Mouse (Mus musculus): Measurements from ENCODE around the gene Wwox. TPM values are rescaled to one million over a fixed set of nuclear protein-coding genes. Genes with fewer than 3 reads are reported as not detected.

Gene Wwox
- polyA plus RNA-seq, 1 experiment, result 14.9 TPM

DNA sequence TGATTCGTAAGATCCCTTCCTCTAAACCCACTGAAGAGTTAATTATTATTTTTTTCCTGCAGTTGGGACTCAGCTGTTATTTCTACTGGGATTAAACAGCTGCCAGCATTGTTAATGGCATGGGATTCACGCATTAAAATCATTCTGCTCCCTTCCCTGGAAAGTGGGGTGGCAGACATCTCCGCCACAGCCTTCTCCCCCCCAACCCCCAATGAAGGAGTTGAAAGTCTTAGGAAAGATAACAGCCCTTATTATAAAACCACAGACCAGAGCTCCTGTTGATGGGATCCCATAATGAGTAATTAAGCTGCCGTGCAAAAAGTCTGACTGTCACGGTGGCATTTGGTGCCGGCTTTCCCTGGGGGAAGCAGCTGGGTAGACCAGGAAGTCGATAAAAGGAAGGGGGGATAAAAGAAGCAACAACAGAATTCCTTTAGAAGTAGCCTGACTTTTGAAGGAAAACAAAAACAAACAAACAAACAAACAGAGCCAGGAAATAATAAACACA, 694.3 kb downstream of the Wwox start:
- no peak for TF ChIP-seq CTCF (IDR thresholded peaks at IDR 0.05; ENCODE audit: control insufficient read depth, insufficient read depth, insufficient replicate concordance, low read depth, low read length)
- no peak for TF ChIP-seq POLR2A (IDR thresholded peaks at IDR 0.05; ENCODE audit: control insufficient read depth, low read depth, low read length)
- no peaks in the 10 kb centered on the region for H3K27me3 ChIP-seq (ENCODE audit: control insufficient read depth, insufficient read depth, low read length)

DNA sequence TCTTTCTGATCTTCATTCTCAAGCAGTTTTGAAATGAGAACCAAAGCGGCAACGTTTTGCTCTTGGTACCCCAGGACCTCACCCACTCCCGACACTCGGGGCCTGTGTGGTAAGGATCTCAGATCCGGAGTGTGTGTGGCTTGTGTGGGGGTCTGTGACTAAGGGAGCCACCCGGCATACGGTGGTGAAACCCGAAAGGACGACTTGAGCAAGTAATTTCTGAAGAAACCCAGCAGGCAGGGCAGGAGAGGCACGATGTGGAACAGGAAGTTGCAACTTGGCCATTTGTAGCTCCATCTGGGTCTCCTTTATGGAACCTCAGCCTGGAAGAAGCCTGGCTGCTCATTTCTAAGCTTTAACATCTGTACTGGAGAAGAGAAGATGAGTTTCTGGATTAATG, 697.4 kb downstream of the Wwox start:
- Histone ChIP-seq H3K4me3 (ENCODE audit: control insufficient read depth, low read depth, low read length) (no peak overlapping the region), H3K4me1 (ENCODE audit: control insufficient read depth, insufficient read depth, low read length) (no peaks in the 10 kb centered on the region), H3K27ac (ENCODE audit: control insufficient read depth, insufficient read depth, low read depth, low read length) (no peak overlapping the region), H3K36me3 (ENCODE audit: control insufficient read depth, insufficient read depth, low read length) (no peaks in the 10 kb centered on the region), H3K27me3 (ENCODE audit: control insufficient read depth, insufficient read depth, low read length) (no peaks in the 10 kb centered on the region)
- no peak for TF ChIP-seq CTCF (IDR thresholded peaks at IDR 0.05; ENCODE audit: control insufficient read depth, insufficient read depth, insufficient replicate concordance, low read depth, low read length)
- no peak for TF ChIP-seq POLR2A (IDR thresholded peaks at IDR 0.05; ENCODE audit: control insufficient read depth, low read depth, low read length)

More for the DNA sequence above, 694.3 kb downstream of the Wwox start:
- no peak overlapping the region for H3K4me3 ChIP-seq (ENCODE audit: control insufficient read depth, low read depth, low read length)
- H3K36me3 ChIP-seq (ENCODE audit: control insufficient read depth, insufficient read depth, low read length), result no peaks in the 10 kb centered on the region
- H3K4me1 ChIP-seq (ENCODE audit: control insufficient read depth, insufficient read depth, low read length), result no peaks in the 10 kb centered on the region
- no peak overlapping the region for H3K27ac ChIP-seq (ENCODE audit: control insufficient read depth, insufficient read depth, low read depth, low read length)

DNA sequence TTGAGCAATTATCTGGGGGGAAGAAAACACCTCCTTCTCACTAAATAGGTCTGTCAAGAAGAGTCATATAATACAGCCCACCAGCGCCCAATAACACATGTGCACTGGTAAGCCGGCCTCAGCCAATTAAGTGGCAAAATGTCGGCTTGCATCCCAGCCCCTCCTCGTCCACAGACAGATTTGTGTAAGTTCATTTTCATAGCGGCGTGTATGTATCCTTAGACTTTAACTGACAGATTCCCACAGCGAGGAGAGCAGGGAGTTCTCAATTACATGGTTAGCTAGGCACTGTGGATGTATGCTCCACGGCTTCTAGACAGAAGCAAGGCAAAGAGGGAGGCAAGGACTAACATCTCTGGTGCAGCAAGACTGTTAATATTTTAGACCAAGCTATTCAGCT, 702.2 kb downstream of the Wwox start:
- no peaks in the 10 kb centered on the region for H3K36me3 ChIP-seq (ENCODE audit: control insufficient read depth, insufficient read depth, low read length)
- TF ChIP-seq POLR2A (IDR thresholded peaks at IDR 0.05; ENCODE audit: control insufficient read depth, low read depth, low read length), result no peak
- TF ChIP-seq CTCF (IDR thresholded peaks at IDR 0.05; ENCODE audit: control insufficient read depth, insufficient read depth, insufficient replicate concordance, low read depth, low read length), result no peak
- no peaks in the 10 kb centered on the region for H3K27me3 ChIP-seq (ENCODE audit: control insufficient read depth, insufficient read depth, low read length)
- no peaks in the 10 kb centered on the region; the same call in 1 of the 2 replicates for H3K4me1 ChIP-seq (ENCODE audit: control insufficient read depth, insufficient read depth, low read length)
- no peak overlapping the region for H3K4me3 ChIP-seq (ENCODE audit: control insufficient read depth, low read depth, low read length)
- H3K27ac ChIP-seq (ENCODE audit: control insufficient read depth, insufficient read depth, low read depth, low read length), result no peak overlapping the region

DNA sequence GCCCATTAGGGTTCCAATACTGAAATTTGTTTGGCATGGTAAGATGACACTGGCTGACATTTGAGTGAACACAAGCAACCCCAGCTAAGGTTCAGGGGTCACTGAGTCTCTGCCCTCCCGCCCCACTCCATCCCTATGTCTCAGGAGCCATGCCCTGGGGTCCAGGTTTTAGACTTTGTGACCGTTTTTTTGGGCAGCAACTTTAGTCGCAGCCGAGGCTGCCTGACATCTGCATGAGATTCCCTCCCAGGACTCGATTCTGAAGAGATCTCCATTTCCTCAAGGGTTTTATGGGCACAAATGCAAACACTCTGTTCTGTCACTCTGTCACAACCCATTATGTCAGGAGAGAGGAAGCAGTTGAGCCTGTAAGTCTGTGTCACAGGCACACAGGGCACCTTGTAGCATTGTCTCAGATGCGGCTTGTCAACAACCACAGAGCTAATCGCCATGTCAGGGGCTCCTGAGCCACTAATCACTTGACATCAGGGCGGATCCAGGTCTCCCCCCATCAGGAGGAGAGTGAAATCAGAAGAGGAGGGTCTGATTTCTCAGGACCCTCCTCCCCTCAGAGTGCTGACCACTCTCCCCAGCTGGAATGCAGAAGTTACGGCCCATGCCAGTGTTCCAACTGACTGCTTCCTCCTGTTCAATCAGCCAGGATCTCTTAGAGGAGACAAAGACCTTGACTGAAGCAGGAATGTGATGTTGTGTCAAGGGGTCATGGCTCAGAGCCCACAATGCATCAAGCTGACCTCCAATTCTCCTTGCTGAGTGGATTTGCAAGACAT, 704.3 kb downstream of the Wwox start:
- Histone ChIP-seq H3K27ac (ENCODE audit: control insufficient read depth, insufficient read depth, low read depth, low read length) (no peak overlapping the region), H3K27me3 (ENCODE audit: control insufficient read depth, insufficient read depth, low read length) (no peaks in the 10 kb centered on the region), H3K36me3 (ENCODE audit: control insufficient read depth, insufficient read depth, low read length) (no peaks in the 10 kb centered on the region), H3K4me3 (ENCODE audit: control insufficient read depth, low read depth, low read length) (no peak overlapping the region), H3K4me1 (ENCODE audit: control insufficient read depth, insufficient read depth, low read length) (no peaks in the 10 kb centered on the region; the same call in 1 of the 2 replicates)
- TF ChIP-seq POLR2A (IDR thresholded peaks at IDR 0.05; ENCODE audit: control insufficient read depth, low read depth, low read length) (no peak), CTCF (IDR thresholded peaks at IDR 0.05; ENCODE audit: control insufficient read depth, insufficient read depth, insufficient replicate concordance, low read depth, low read length) (no peak)

DNA sequence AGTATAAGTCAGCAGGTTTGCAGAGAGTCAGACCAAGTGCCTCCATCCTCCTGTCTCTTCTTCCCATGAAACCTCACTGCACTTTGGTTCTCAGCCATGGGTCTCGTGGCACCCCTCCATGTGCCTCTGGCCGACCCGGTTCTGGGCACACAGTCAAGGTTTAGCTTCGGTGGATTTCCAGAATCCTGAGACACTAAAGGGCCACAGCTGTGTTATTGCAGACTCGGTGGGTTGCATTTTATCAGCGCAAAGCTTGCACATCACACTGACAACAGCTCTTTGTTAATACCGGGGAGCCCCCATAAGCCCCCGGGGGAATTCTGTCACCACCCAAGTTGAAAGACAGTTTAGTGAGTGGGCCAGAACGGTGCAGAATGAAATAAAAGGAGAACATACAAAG, 707.6 kb downstream of the Wwox start:
- H3K4me1 ChIP-seq (ENCODE audit: control insufficient read depth, insufficient read depth, low read length), result no peaks in the 10 kb centered on the region; the same call in 1 of the 2 replicates
- H3K27ac ChIP-seq (ENCODE audit: control insufficient read depth, insufficient read depth, low read depth, low read length), result no peak overlapping the region
- no peak overlapping the region for H3K4me3 ChIP-seq (ENCODE audit: control insufficient read depth, low read depth, low read length)
- TF ChIP-seq POLR2A (IDR thresholded peaks at IDR 0.05; ENCODE audit: control insufficient read depth, low read depth, low read length) (no peak), CTCF (IDR thresholded peaks at IDR 0.05; ENCODE audit: control insufficient read depth, insufficient read depth, insufficient replicate concordance, low read depth, low read length) (no peak)
- no peaks in the 10 kb centered on the region for H3K36me3 ChIP-seq (ENCODE audit: control insufficient read depth, insufficient read depth, low read length)
- no peaks in the 10 kb centered on the region for H3K27me3 ChIP-seq (ENCODE audit: control insufficient read depth, insufficient read depth, low read length)

DNA sequence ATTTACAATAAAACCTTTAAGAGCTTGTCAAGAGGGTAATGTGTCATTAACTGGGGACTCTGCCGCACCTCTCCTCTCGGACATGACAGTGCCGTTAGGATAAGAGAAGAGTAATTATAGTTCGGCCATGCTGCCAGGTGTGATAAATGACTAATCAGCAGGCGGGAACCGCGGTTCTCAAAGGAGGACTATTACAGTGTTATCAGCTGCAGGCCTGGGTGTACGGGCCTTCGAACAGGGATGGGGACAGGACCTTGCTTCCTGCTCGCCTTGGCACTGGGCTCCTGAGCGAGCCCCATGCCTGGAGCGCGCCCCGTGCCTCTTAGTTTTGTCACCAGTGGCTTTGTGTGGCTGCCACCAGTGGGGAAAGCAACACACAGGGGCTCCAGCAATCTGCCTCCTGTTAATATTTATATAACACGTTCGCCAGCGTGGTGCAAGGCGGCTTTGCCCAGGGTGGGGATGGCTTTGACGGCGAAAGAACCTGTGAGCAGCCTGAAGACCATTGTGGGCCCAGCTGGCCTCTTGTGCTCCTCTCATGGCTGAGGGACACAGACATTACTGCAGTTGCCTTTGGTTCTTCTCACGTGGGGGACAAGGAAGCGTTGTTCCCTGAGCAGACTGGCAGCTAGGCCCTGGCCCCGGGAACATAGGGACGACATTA, 711.1 kb downstream of the Wwox start:
- Histone ChIP-seq H3K27ac (ENCODE audit: control insufficient read depth, insufficient read depth, low read depth, low read length) (no peak overlapping the region), H3K4me3 (ENCODE audit: control insufficient read depth, low read depth, low read length) (no peak overlapping the region), H3K27me3 (ENCODE audit: control insufficient read depth, insufficient read depth, low read length) (no peaks in the 10 kb centered on the region), H3K36me3 (ENCODE audit: control insufficient read depth, insufficient read depth, low read length) (no peaks in the 10 kb centered on the region), H3K4me1 (ENCODE audit: control insufficient read depth, insufficient read depth, low read length) (no peaks in the 10 kb centered on the region)
- TF ChIP-seq POLR2A (IDR thresholded peaks at IDR 0.05; ENCODE audit: control insufficient read depth, low read depth, low read length) (no peak), CTCF (IDR thresholded peaks at IDR 0.05; ENCODE audit: control insufficient read depth, insufficient read depth, insufficient replicate concordance, low read depth, low read length) (no peak)

DNA sequence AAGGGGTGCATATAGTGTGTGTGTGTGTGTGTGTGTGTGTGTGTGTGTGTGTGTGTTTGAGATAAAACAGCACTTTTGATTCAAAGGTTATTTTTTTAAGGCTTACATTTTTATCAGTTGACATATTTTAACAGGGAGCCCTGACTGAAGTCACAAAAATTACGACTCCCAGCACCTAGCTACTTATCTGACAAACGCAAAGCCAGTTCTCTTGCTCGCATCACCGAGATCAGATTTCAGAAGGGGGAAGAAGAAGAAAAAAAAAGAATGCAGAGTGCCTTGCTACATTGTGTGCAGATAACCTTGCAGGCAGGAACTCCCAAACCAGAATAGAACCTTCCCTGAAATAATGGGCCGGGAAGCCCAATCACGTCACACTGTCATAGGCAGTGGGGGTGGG, 712.0 kb downstream of the Wwox start:
- no peak overlapping the region for H3K4me3 ChIP-seq (ENCODE audit: control insufficient read depth, low read depth, low read length)
- TF ChIP-seq POLR2A (IDR thresholded peaks at IDR 0.05; ENCODE audit: control insufficient read depth, low read depth, low read length), result no peak
- TF ChIP-seq CTCF (IDR thresholded peaks at IDR 0.05; ENCODE audit: control insufficient read depth, insufficient read depth, insufficient replicate concordance, low read depth, low read length), result no peak
- H3K36me3 ChIP-seq (ENCODE audit: control insufficient read depth, insufficient read depth, low read length), result no peaks in the 10 kb centered on the region
- no peaks in the 10 kb centered on the region for H3K4me1 ChIP-seq (ENCODE audit: control insufficient read depth, insufficient read depth, low read length)
- no peak overlapping the region for H3K27ac ChIP-seq (ENCODE audit: control insufficient read depth, insufficient read depth, low read depth, low read length)
- no peaks in the 10 kb centered on the region for H3K27me3 ChIP-seq (ENCODE audit: control insufficient read depth, insufficient read depth, low read length)
